Mouse (Mus musculus): ENCODE results near the gene 4930402H24Rik. TPM values are rescaled to one million over a fixed set of nuclear protein-coding genes. Genes with fewer than 3 reads are reported as not detected.

4930402H24Rik gene
- polyA plus RNA-seq, 1 experiment, result 10.0 TPM

DNA sequence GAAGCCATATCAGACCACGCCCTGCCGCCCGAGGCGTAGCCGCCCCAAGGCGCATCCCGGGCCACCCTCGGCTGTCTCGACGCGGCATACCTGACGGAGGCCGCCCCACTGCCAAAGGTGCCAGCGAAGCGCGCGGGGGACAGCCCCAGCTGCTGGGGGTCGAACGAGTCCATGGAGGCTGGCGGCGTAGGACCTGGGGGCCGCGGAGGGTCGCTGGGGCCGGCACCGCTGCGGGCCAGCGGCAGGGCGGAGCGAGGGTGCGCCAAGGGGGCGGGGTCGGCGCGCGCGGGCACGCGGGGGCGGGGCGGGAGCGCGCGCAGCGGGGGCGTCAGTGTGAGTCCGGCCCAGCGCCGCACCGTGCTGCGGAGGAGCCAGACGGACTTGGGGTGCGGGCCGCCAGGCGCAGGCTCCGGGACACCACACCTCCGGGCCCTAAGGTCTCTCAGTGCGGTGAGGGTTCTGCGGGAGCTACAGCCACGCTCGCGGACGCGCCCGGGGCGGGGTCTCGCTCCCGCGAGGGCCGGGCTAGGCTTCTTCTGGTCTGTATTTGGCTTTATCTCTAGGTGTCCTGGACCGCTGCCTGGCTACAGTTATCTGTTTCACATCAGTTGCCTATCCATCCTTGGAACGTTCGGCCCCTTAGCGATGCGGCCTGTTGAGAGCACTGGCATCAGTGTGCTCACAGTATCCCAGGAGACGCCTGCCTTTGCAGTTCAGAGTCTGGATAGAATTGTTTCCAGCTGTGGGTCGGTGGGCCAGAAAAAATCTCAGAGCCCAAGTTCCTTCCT, 66.1 kb downstream of the 4930402H24Rik start:
- Histone ChIP-seq H3K4me3 (ENCODE audit: low read depth, low read length) (peak overlapping the region; percentile 96), H3K27me3 (ENCODE audit: control insufficient read depth, insufficient read depth, low read length) (no peaks in the 10 kb centered on the region), H3K36me3 (ENCODE audit: control insufficient read depth, insufficient read depth, low read length) (no peaks in the 10 kb centered on the region), H3K27ac (ENCODE audit: insufficient read depth, low read depth, low read length) (peak overlapping the region; percentile 60), H3K4me1 (ENCODE audit: control insufficient read depth, insufficient read depth, insufficient read length, low read length) (0 out of 2 replicates have a peak, but pooled peaks cover 2% of the 10 kb centered on the region)
- TF ChIP-seq POLR2A (IDR thresholded peaks at IDR 0.05; ENCODE audit: low read depth, low read length) (no peak; the same call in 1 of the 2 replicates), CTCF (IDR thresholded peaks at IDR 0.05; ENCODE audit: extremely low read depth, insufficient read length, insufficient replicate concordance, low read depth, low read length) (no peak)
- WGBS, result under 1% methylated on average over 63 of the region's 77 CpGs

- Histone ChIP-seq H3K27ac (ENCODE audit: insufficient read depth, low read depth, low read length) (peak overlapping the region; percentile 60), H3K27me3 (ENCODE audit: control insufficient read depth, insufficient read depth, low read length) (no peaks in the 10 kb centered on the region), H3K36me3 (ENCODE audit: control insufficient read depth, insufficient read depth, low read length) (no peaks in the 10 kb centered on the region), H3K4me1 (ENCODE audit: control insufficient read depth, insufficient read depth, insufficient read length, low read length) (0 out of 2 replicates have a peak, but pooled peaks cover 2% of the 10 kb centered on the region), H3K4me3 (ENCODE audit: low read depth, low read length) (peak overlapping the region; percentile 96)
- WGBS, result 0% methylated on average over 19 of the region's 19 CpGs
- no peak for TF ChIP-seq POLR2A (IDR thresholded peaks at IDR 0.05; ENCODE audit: low read depth, low read length)
- TF ChIP-seq CTCF (IDR thresholded peaks at IDR 0.05; ENCODE audit: extremely low read depth, insufficient read length, insufficient replicate concordance, low read depth, low read length), result 0 out of 2 replicates have a peak, but pooled peaks have one; percentile 10
Measured at GRCm38 (mm10) chr2:130839528-130839873, 66.7 kb downstream of the 4930402H24Rik start.

DNA sequence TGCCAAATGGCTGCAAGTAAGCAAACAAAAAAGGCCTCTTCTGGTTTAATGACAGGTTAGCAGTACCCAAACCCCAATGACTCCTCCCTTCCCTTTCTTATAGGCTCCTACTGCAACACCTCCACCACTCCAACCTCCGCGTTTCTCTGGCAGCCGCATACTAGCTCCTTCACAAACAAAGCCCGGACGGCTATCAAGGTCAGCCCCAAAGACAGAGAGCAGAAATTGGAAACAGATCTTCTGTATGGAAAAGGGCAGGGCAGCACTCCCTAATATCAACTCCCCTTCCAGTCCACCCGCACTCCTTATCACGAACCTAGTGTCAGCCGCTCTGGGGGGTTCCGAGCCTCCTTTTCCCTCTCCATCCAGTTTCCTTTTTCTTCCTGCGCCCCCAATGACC, 67.1 kb downstream of the 4930402H24Rik start:
- Histone ChIP-seq H3K4me1 (ENCODE audit: control insufficient read depth, insufficient read depth, insufficient read length, low read length) (0 out of 2 replicates have a peak, but pooled peaks cover 2% of the 10 kb centered on the region), H3K36me3 (ENCODE audit: control insufficient read depth, insufficient read depth, low read length) (no peaks in the 10 kb centered on the region), H3K4me3 (ENCODE audit: low read depth, low read length) (peak overlapping the region; percentile 96), H3K27me3 (ENCODE audit: control insufficient read depth, insufficient read depth, low read length) (no peaks in the 10 kb centered on the region), H3K27ac (ENCODE audit: insufficient read depth, low read depth, low read length) (peak overlapping the region; percentile 60)
- 3% methylated on average over 10 of the region's 10 CpGs for WGBS
- TF ChIP-seq POLR2A (IDR thresholded peaks at IDR 0.05; ENCODE audit: low read depth, low read length) (no peak), CTCF (IDR thresholded peaks at IDR 0.05; ENCODE audit: extremely low read depth, insufficient read length, insufficient replicate concordance, low read depth, low read length) (no peak)

- H3K27ac ChIP-seq (ENCODE audit: insufficient read depth, low read depth, low read length), result no peak overlapping the region
- no peak for TF ChIP-seq POLR2A (IDR thresholded peaks at IDR 0.05; ENCODE audit: low read depth, low read length)
- no peak for TF ChIP-seq CTCF (IDR thresholded peaks at IDR 0.05; ENCODE audit: extremely low read depth, insufficient read length, insufficient replicate concordance, low read depth, low read length)
Measured at GRCm38 (mm10) chr2:130838131-130838530, 68.1 kb downstream of the 4930402H24Rik start.

DNA sequence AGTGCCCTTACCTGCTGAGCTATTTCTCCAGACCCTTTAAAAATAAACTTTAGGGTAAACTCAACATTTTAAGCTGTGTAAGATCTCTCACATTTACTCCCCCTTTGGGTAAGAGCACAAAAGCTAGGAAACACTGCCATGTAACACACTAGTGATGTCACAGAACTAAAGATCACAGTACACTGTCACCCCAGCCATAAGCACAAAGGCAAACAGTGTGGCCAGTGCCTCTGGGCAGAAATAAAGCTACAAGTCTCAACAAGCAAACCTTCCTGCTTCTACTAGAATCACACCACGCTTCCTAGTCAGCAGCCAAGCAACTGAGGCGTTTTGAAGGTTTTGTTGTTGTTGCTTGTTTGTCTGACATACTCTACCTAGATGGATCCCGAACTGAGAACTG, 72.5 kb downstream of the 4930402H24Rik start:
- Histone ChIP-seq H3K4me3 (ENCODE audit: low read depth, low read length) (no peak overlapping the region), H3K27me3 (ENCODE audit: control insufficient read depth, insufficient read depth, low read length) (no peaks in the 10 kb centered on the region), H3K36me3 (ENCODE audit: control insufficient read depth, insufficient read depth, low read length) (peaks cover 4% of the 10 kb centered on the region; the same call in 1 of the 2 replicates), H3K4me1 (ENCODE audit: control insufficient read depth, insufficient read depth, insufficient read length, low read length) (no peaks in the 10 kb centered on the region), H3K27ac (ENCODE audit: insufficient read depth, low read depth, low read length) (no peak overlapping the region)
- no peak for TF ChIP-seq POLR2A (IDR thresholded peaks at IDR 0.05; ENCODE audit: low read depth, low read length)
- TF ChIP-seq CTCF (IDR thresholded peaks at IDR 0.05; ENCODE audit: extremely low read depth, insufficient read length, insufficient replicate concordance, low read depth, low read length), result no peak
- 81% methylated on average over 3 of the region's 3 CpGs for WGBS

More at GRCm38 (mm10) chr2:130838131-130838530, 68.1 kb downstream of the 4930402H24Rik start:
- no peaks in the 10 kb centered on the region for H3K27me3 ChIP-seq (ENCODE audit: control insufficient read depth, insufficient read depth, low read length)
- WGBS, result 75% methylated on average over 1 of the region's 1 CpGs
- no peak overlapping the region for H3K4me3 ChIP-seq (ENCODE audit: low read depth, low read length)
- H3K4me1 ChIP-seq (ENCODE audit: control insufficient read depth, insufficient read depth, insufficient read length, low read length), result 0 out of 2 replicates have a peak, but pooled peaks cover 2% of the 10 kb centered on the region
- no peaks in the 10 kb centered on the region for H3K36me3 ChIP-seq (ENCODE audit: control insufficient read depth, insufficient read depth, low read length)

- no peaks in the 10 kb centered on the region for H3K4me1 ChIP-seq (ENCODE audit: control insufficient read depth, insufficient read depth, insufficient read length, low read length)
- H3K4me3 ChIP-seq (ENCODE audit: low read depth, low read length), result no peak overlapping the region
- TF ChIP-seq POLR2A (IDR thresholded peaks at IDR 0.05; ENCODE audit: low read depth, low read length) (no peak), CTCF (IDR thresholded peaks at IDR 0.05; ENCODE audit: extremely low read depth, insufficient read length, insufficient replicate concordance, low read depth, low read length) (no peak)
- peaks cover 4% of the 10 kb centered on the region; the same call in 1 of the 2 replicates for H3K36me3 ChIP-seq (ENCODE audit: control insufficient read depth, insufficient read depth, low read length)
- 40% methylated on average over 1 of the region's 1 CpGs for WGBS
- no peak overlapping the region for H3K27ac ChIP-seq (ENCODE audit: insufficient read depth, low read depth, low read length)
- no peaks in the 10 kb centered on the region for H3K27me3 ChIP-seq (ENCODE audit: control insufficient read depth, insufficient read depth, low read length)
Measured at GRCm38 (mm10) chr2:130832582-130832981, 73.6 kb downstream of the 4930402H24Rik start.

GRCm38 (mm10) chr2:130832012-130832411, 74.2 kb downstream of the 4930402H24Rik start:
- no peaks in the 10 kb centered on the region for H3K27me3 ChIP-seq (ENCODE audit: control insufficient read depth, insufficient read depth, low read length)
- WGBS, result 84% methylated on average over 2 of the region's 2 CpGs
- no peak overlapping the region for H3K27ac ChIP-seq (ENCODE audit: insufficient read depth, low read depth, low read length)
- H3K4me3 ChIP-seq (ENCODE audit: low read depth, low read length), result no peak overlapping the region
- TF ChIP-seq CTCF (IDR thresholded peaks at IDR 0.05; ENCODE audit: extremely low read depth, insufficient read length, insufficient replicate concordance, low read depth, low read length) (no peak), POLR2A (IDR thresholded peaks at IDR 0.05; ENCODE audit: low read depth, low read length) (no peak)
- H3K4me1 ChIP-seq (ENCODE audit: control insufficient read depth, insufficient read depth, insufficient read length, low read length), result no peaks in the 10 kb centered on the region
- peaks cover 4% of the 10 kb centered on the region; the same call in 1 of the 2 replicates for H3K36me3 ChIP-seq (ENCODE audit: control insufficient read depth, insufficient read depth, low read length)
